Mouse (Mus musculus) stomach, postnatal 0 days (tissue): ENCODE measurements around the gene Lmcd1. TPM values are rescaled to one million over a fixed set of nuclear protein-coding genes. Genes with fewer than 3 reads are reported as not detected.

Experiments
- ATAC-seq: fragments of 200-750 bp; cut with Nextera tagmentation; 2 replicates; pipeline ENCODE4 v1.8.0; 2017; ENCODE audit not compliant: low FRiP score, low TSS enrichment
- DNase-seq: peaks from one replicate; pipeline ENCODE4 v3.0.0-alpha.2; 2016; ENCODE audit warnings: low spot score
- H3K27ac ChIP-seq: fragments of 300-500 bp; sonication (generic); replicated peaks from 2 replicates; pipeline ENCODE4 v1.5.1; 2014; ENCODE audit warnings: mild to moderate bottlenecking, control low read depth
- H3K27me3 ChIP-seq: fragments of 300-500 bp; sonication (generic); 2 replicates; pipeline ENCODE4 v1.6.1; 2014; ENCODE audit warnings: low read length; ENCODE audit not compliant: control insufficient read depth, insufficient read depth
- H3K36me3 ChIP-seq: fragments of 300-500 bp; sonication (generic); 2 replicates; pipeline ENCODE4 v1.6.1; 2014; ENCODE audit warnings: low read length, mixed read lengths; ENCODE audit not compliant: control insufficient read depth, insufficient read depth
- H3K4me1 ChIP-seq: fragments of 300-500 bp; sonication (generic); replicated peaks from 2 replicates; pipeline ENCODE4 v1.6.1; 2014; ENCODE audit warnings: antibody characterized with exemption; ENCODE audit not compliant: control insufficient read depth, insufficient read depth
- H3K4me2 ChIP-seq: fragments of 300-500 bp; sonication (generic); replicated peaks from 2 replicates; pipeline ENCODE4 v1.6.1; 2014; ENCODE audit warnings: low read depth, mild to moderate bottlenecking, control low read depth, moderate library complexity
- H3K4me3 ChIP-seq: fragments of 300-500 bp; sonication (generic); 2 replicates; pipeline ENCODE4 v1.5.1; 2014; ENCODE audit warnings: low read depth, low read length, control low read depth
- H3K9ac ChIP-seq: fragments of 300-500 bp; sonication (generic); 2 replicates; pipeline ENCODE4 v1.6.1; 2014; ENCODE audit warnings: mild to moderate bottlenecking, low read length, control low read depth, mixed read lengths
- H3K9me3 ChIP-seq: fragments of 300-500 bp; sonication (generic); 2 replicates; pipeline ENCODE4 v1.6.1; 2016; ENCODE audit warnings: low read length; ENCODE audit not compliant: control insufficient read depth
- CTCF ChIP-seq: IDR thresholded peaks from 2 replicates; pipeline ENCODE4 v1.5.1; 2016; ENCODE audit warnings: antibody characterized with exemption, low read depth, mild to moderate bottlenecking, moderate library complexity
- EP300 ChIP-seq: optimal IDR thresholded peaks from 2 replicates; pipeline ENCODE3; 2016; ENCODE audit warnings: antibody characterized with exemption
- WGBS: fragments of 180-500 bp; shearing (Covaris S2); extraction: QIAGEN DNeasy Blood & Tissue Kit; methylation state at CpG from one replicate; pipeline ENCODE4 v1.1.7; 2014; 5-methylcytosine and 5-hydroxymethylcytosine counted together
- polyA plus RNA-seq: library from polyadenylated mRNA; unstranded; fragments of >200 nt; fragmentation: Nextera tagmentation; extraction: Ambion mirVana; gene quantifications from 2 replicates; pipeline ENCODE4 v1.2.1, GENCODE M21; 2015

Lmcd1 gene
- polyA plus RNA-seq, 1 experiment from 2014 or later, result 13.2 TPM

- Histone ChIP-seq H3K9ac (no peak overlapping the region), H3K36me3 (no peaks in the 10 kb centered on the region), H3K9me3 (no peaks in the 10 kb centered on the region), H3K4me2 (no peak overlapping the region), H3K27me3 (no peaks in the 10 kb centered on the region), H3K4me1 (no peaks in the 10 kb centered on the region), H3K27ac (no peak overlapping the region), H3K4me3 (no peak overlapping the region)
- WGBS, result 34% methylated on average over 5 of the region's 5 CpGs
- no peak for TF ChIP-seq CTCF
- TF ChIP-seq EP300, result no peak
- ATAC-seq (no peak), DNase-seq (no peak)
Measured at GRCm38 (mm10) chr6:112293320-112293719, 19.8 kb downstream of the Lmcd1 start.

- H3K27me3 ChIP-seq, result no peaks in the 10 kb centered on the region
- ATAC-seq (no peak), DNase-seq (no peak)
- no peak overlapping the region for H3K27ac ChIP-seq
- no peak overlapping the region for H3K4me3 ChIP-seq
- H3K9ac ChIP-seq, result no peak overlapping the region
- WGBS, result 66% methylated on average over 3 of the region's 3 CpGs
- H3K4me1 ChIP-seq, result no peaks in the 10 kb centered on the region
- no peaks in the 10 kb centered on the region for H3K9me3 ChIP-seq
- H3K36me3 ChIP-seq, result no peaks in the 10 kb centered on the region
- no peak for TF ChIP-seq EP300
- no peak for TF ChIP-seq CTCF
- no peak overlapping the region for H3K4me2 ChIP-seq
Measured at GRCm38 (mm10) chr6:112295269-112295668, 21.7 kb downstream of the Lmcd1 start.

DNA sequence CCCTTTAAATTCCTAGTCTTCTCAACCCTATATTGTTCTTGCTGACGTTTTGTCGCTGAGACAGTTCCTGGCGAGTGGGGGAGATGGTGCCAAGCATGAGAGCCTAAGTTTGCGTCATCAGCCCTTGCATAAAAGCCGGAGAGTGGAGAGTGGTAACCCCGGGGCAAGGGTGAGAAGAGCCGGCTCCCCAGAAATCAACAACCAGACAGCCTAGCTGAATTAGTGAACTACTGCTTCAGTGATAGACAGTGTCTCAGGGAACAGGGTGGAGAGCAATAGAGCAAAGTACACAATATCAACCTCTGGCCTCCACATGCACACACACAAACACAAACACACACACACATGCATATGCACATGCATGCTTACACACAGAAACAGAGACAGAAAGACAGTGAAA, 26.6 kb downstream of the Lmcd1 start:
- 80% methylated on average over 7 of the region's 7 CpGs for WGBS
- H3K9ac ChIP-seq, result no peak overlapping the region
- ATAC-seq (no peak), DNase-seq (no peak)
- no peaks in the 10 kb centered on the region for H3K27me3 ChIP-seq
- TF ChIP-seq EP300 (no peak), CTCF (no peak)
- H3K27ac ChIP-seq, result no peak overlapping the region
- H3K4me2 ChIP-seq, result no peak overlapping the region
- no peaks in the 10 kb centered on the region for H3K4me1 ChIP-seq
- no peaks in the 10 kb centered on the region for H3K9me3 ChIP-seq
- H3K4me3 ChIP-seq, result no peak overlapping the region
- no peaks in the 10 kb centered on the region for H3K36me3 ChIP-seq

DNA sequence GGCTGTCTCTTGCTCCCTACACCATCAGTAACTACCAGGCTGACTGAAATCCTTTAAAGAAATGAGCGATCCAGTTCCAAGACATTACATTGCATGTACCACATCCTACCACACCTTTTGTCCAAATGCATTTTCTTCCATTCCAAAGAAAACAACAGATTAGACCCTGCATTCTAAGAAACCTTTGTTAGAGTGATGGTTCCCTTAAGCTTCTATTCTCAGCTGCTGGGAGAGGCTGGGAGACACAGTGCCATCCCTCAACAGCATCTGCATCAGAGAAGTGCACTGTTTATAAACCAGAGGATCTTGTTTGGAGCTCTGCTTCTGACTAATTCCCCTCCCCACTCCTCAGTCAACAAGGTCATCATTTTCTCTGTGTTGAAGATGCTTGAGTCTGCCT, 27.1 kb downstream of the Lmcd1 start:
- H3K27ac ChIP-seq, result no peak overlapping the region
- DNase-seq (no peak), ATAC-seq (no peak)
- H3K9ac ChIP-seq, result no peak overlapping the region
- no peak overlapping the region for H3K4me2 ChIP-seq
- TF ChIP-seq EP300, result no peak
- 87% methylated on average over 1 of the region's 1 CpGs for WGBS
- no peaks in the 10 kb centered on the region for H3K36me3 ChIP-seq
- H3K4me3 ChIP-seq, result no peak overlapping the region
- H3K4me1 ChIP-seq, result no peaks in the 10 kb centered on the region
- H3K27me3 ChIP-seq, result no peaks in the 10 kb centered on the region
- no peaks in the 10 kb centered on the region for H3K9me3 ChIP-seq

DNA sequence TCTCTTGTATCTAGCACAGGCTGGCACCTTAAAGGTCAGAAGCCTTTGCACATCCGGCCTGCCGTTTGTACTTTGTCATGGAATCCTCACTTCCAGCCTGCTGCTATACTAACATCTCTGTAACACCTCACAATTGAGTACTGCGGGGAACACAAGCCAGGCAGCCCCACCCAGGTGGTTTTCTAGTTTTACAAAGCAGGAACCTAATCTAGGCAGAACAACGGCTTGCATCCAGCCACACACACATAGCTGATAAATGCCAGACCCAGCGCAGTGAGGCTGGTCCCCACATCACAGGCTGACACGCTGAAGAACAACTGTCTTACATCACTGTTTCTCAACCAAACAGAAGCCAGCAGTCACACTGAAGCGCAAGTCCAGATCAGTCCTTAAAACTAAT, 28.7 kb downstream of the Lmcd1 start:
- no peak overlapping the region for H3K4me3 ChIP-seq
- ATAC-seq, result 0 out of 2 replicates have a peak, but pooled peaks have one; percentile 9
- no peak for DNase-seq
- TF ChIP-seq CTCF (no peak), EP300 (no peak)
- no peak overlapping the region for H3K27ac ChIP-seq
- H3K4me1 ChIP-seq, result no peaks in the 10 kb centered on the region
- H3K36me3 ChIP-seq, result no peaks in the 10 kb centered on the region
- WGBS, result 37% methylated on average over 7 of the region's 7 CpGs
- H3K9me3 ChIP-seq, result no peaks in the 10 kb centered on the region
- no peak overlapping the region for H3K9ac ChIP-seq
- H3K27me3 ChIP-seq, result no peaks in the 10 kb centered on the region
- no peak overlapping the region for H3K4me2 ChIP-seq

DNA sequence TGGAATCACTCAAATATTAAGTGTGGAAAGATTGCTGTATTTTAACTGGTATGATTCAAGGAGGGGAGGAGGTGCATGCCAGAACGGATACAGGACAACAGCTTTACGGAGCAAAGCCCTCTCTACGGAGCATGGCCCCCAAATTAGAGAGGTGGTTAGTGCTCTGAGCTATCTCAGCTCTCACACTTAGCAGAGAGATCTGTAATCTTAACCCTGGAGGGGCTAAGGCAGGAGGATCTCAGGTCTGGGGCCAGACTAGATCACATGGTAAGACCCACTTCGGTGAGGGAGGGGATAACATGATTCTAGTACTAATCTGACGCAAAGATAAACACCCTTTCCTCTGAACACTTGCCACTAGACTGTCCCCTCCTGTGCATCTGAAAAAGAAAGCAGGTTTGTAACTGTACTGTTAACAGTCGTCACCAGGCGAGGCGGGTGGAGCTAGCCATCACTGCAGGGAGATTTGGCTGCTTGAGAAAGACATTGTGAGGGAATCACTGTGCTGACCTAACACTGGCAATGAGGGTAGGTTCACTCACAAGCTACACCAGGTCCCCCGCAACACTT, 29.3 kb downstream of the Lmcd1 start:
- Histone ChIP-seq H3K4me3 (no peak overlapping the region), H3K9ac (no peak overlapping the region), H3K9me3 (no peaks in the 10 kb centered on the region), H3K36me3 (no peaks in the 10 kb centered on the region), H3K27ac (no peak overlapping the region; the same call in 1 of the 2 replicates), H3K4me2 (no peak overlapping the region), H3K4me1 (no peaks in the 10 kb centered on the region), H3K27me3 (no peaks in the 10 kb centered on the region)
- TF ChIP-seq EP300 (no peak), CTCF (no peak)
- DNase-seq (no peak), ATAC-seq (no peak)
- WGBS, result 62% methylated on average over 9 of the region's 9 CpGs
